Mouse (Mus musculus) cerebellum, adult 2 months (tissue): ENCODE results near the gene Sorbs2.

Source experiments
- CTCF ChIP-seq: fragments of 200-500 bp; IDR thresholded peaks from 2 replicates; pipeline ENCODE4 v1.5.1; 2011; ENCODE audit warnings: low read depth, mild to moderate bottlenecking, control low read depth, low read length, moderate library complexity, borderline replicate concordance; ENCODE audit not compliant: insufficient read depth
- POLR2A ChIP-seq: fragments of 200-500 bp; IDR thresholded peaks from 2 replicates; pipeline ENCODE4 v1.6.1; 2011; ENCODE audit warnings: low read length, control low read depth, borderline replicate concordance; ENCODE audit not compliant: insufficient read depth

DNA sequence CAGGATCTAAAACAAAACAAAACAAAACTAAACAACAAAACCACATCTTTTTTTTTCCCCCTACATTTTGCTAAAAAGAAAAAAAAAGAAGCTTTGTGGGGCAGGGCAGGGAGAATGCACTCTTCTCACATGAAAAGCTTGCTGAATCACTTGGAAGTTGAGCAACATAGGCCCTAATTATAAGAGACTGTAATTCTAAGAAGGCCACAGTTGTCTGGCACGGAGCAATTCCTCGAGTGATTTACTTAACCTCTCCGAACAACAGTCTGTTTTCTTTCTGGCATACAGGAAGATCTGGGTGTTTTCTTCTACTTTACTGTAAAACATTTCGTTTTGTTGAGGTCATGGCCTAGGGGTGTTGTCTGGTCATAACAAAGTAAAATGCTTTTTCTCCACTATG lies 202.1 kb downstream of the Sorbs2 start:
- TF ChIP-seq CTCF (no peak), POLR2A (no peak)
